Mouse (Mus musculus): Measurements from ENCODE around the gene Srsf9.

DNA sequence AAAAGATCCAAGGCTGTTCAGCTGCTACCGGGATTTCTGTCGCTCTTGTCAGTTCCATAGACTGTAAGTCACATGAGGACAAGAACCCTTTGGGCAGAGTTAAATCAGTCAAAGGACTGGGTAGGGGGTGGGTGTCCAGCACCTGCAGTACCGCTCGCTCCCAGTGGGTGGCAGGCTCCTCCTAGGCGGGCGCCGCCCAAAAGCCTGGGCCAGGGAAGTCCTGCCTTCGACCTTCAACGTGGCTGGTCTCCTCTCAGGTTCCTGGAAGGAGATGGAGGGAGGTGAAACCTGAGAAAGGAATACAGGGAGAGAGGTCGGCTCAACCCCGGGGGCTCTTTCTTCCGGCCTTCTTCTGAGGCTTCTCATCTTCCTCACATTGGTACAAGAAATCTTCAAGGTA, 31.9 kb downstream of the Srsf9 start:
- TF ChIP-seq CTCF (IDR thresholded peaks at IDR 0.05; ENCODE audit: borderline replicate concordance, control insufficient read depth, extremely low read depth, insufficient read depth, low read length, poor library complexity) (peak; percentile 93), POLR2A (IDR thresholded peaks at IDR 0.05; ENCODE audit: control insufficient read depth, extremely low read depth, insufficient read depth, low read length, poor library complexity) (no peak)
